Mouse (Mus musculus) central nervous system, embryonic 11.5 days (tissue): Measurements from ENCODE around the gene Dpep2nb. TPM values are rescaled to one million over a fixed set of nuclear protein-coding genes. Genes with fewer than 3 reads are reported as not detected.

Experiments used
- polyA plus RNA-seq: library from polyadenylated mRNA; depleted of rRNA; stranded (reverse); fragments of >200 nt; gene quantifications from 2 replicates; pipeline ENCODE4 v1.2.3, GENCODE M21; 2012; rRNA removed

Dpep2nb gene
- not detected in 2 replicates for polyA plus RNA-seq

DNA sequence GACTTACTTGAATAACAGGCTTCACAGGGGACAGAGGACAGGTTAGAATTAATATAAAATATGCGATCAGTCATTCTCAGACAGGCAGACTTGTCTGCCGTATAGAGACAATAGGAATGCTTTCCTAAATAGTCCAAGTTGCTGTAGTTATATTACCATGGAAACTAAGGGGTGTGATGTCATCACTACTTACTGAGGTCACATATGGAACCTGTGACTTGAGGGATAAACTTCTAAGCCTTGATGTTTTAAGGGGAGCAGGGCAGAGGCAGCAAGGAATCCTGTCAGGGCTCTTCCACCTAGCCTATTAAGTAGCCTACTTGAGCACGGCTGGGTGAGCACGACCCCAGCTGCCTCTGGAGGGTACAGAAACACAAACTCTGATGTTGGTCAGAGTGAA, at the start of gene Dpep2nb:
Dpep2nb (minus strand) TSS at position 101 of the 400 bp plus-strand sequence.

DNA sequence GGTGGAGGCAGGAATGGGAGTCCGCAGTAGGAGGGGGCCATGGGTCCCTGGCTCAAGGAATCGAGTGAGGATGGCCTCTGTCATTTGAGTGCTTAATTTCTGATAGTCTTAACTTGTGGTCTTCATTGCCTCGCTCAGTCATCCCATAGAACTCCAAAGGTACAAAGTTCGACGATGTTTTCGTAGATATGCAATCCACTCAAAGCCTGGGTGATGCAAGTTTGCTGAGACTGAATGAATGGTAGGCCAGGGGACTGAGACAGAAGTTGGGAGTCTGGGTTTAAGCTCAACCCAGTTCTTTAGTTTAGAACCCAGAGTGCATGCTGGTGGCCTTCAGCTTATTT, 5.8 kb upstream of the Dpep2nb start, which contains the start of gene Ddx28:
Ddx28 (minus strand) TSS at position 240 of the 344 bp plus-strand sequence.

DNA sequence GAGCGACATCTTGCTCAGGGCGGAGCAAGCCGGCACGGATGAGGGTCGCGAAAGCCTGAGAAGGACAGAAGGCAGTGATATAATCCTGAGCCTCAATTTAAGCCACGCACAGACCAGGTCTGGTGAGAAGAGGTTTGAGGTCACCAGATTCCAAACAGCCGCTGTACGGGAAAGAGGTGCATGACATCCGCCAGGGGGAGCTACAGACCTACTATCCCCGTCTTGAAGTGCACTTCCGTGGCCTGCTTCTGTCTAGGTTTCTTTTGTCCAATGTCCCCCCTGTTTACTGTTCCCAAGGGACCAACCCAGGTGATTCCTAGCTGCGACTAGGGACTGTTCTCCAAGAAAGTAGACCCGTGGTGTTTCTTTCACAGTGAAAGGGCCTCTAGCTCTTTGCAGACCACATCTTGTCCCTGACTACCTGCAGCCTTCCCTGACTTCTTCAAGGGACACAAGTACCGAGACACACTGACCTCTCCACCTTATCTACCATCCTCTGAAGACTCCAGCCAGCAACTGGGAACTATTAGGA, 14.9 kb downstream of the Dpep2nb start, which contains the start of gene Dus2:
Dus2 (plus strand) TSS at position 482 of the 532 bp plus-strand sequence.

DNA sequence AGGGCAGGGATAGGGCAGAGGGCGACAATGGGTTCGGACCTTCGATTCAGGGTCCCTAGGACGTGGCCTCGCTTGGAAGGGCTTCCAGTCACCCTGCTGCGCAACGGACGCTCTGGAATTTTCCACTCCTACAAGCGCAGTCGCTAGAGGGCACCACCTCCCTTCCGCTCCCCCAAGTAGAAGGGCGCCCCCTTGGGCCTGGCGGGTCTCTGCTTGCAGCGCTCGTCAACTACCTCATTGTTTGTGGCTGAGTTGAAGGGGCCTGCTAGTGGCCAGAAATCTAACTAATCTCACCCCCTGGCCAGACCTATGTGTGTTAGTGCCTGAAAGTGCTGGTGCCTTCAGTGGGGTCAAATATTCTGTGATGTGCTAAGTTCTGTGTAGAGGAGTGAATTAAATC, 26.4 kb downstream of the Dpep2nb start, which contains the start of gene Dpep3:
Dpep3 (minus strand) TSS at position 105 of the 400 bp plus-strand sequence.

DNA sequence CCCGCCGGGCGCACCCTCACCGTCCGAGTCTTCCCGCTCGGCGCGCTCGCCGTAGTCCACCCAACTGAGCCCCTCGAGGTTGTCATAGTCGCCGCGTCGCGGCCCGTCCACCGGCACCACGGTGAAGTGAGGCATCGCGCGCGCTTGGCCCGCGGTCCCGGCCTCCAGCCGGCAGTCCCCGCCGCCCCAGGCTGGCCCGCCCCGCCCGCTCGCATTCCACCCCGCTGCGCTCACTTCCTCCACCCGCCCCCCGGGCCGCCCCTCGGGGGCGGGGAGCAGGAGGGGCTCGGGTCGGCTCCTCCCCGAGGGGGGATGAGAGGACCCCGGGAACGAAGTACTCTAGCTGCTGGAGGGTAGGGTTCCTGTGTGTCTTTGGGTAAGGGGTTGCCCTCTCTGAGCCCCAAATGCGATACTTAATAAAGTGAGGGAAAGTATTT, 39.9 kb downstream of the Dpep2nb start, which contains the start of gene Slc12a4:
Slc12a4 (minus strand) TSS at position 193 of the 437 bp plus-strand sequence.

Other genes with a start within 250 kb of the Dpep2nb start
- gene Gfod2, start 247.3 kb downstream of the Dpep2nb start, polyA plus RNA-seq, result 23.5 and 50.7 TPM in 2 replicates
- gene Ranbp10, start 178.6 kb downstream of the Dpep2nb start, polyA plus RNA-seq, result 29.6 and 36.9 TPM in 2 replicates
- gene Tsnaxip1, start 178.2 kb downstream of the Dpep2nb start, polyA plus RNA-seq, result 0.14 and 0.55 TPM in 2 replicates
- 68.4 and 87.0 TPM in 2 replicates for gene Cenpt, start 152.7 kb downstream of the Dpep2nb start, polyA plus RNA-seq
- gene Thap11, start 150.8 kb downstream of the Dpep2nb start, polyA plus RNA-seq, result 63.7 and 70.3 TPM in 2 replicates
- 199 and 370 TPM in 2 replicates for gene Nutf2, start 145.4 kb downstream of the Dpep2nb start, polyA plus RNA-seq
- gene Edc4, start 125.1 kb downstream of the Dpep2nb start, polyA plus RNA-seq, result 45.7 and 71.5 TPM in 2 replicates
- 0.68 and 1.7 TPM in 2 replicates for gene Nrn1l, start 112.4 kb downstream of the Dpep2nb start, polyA plus RNA-seq
- gene Pskh1, start 105.5 kb downstream of the Dpep2nb start, polyA plus RNA-seq, result 18.8 and 37.9 TPM in 2 replicates
- gene Ctrl, start 72.1 kb downstream of the Dpep2nb start, polyA plus RNA-seq, result 4.3 and 4.7 TPM in 2 replicates
- gene Psmb10, start 67.5 kb downstream of the Dpep2nb start, polyA plus RNA-seq, result 31.9 and 69.0 TPM in 2 replicates
- gene Lcat, start 62.6 kb downstream of the Dpep2nb start, polyA plus RNA-seq, result 2.9 and 5.5 TPM in 2 replicates
- gene Slc12a4, start 39.9 kb downstream of the Dpep2nb start, polyA plus RNA-seq, result 16.1 and 33.0 TPM in 2 replicates
- not detected in 2 replicates for gene Dpep3, start 26.5 kb downstream of the Dpep2nb start, polyA plus RNA-seq
- gene Dus2, start 14.6 kb downstream of the Dpep2nb start, polyA plus RNA-seq, result 16.8 and 20.7 TPM in 2 replicates
- gene Ddx28, start 5.9 kb upstream of the Dpep2nb start, polyA plus RNA-seq, result 11.4 and 12.7 TPM in 2 replicates
- gene Nfatc3, start 52.9 kb upstream of the Dpep2nb start, polyA plus RNA-seq, result 12.8 and 27.0 TPM in 2 replicates
- 1.3 and 2.7 TPM in 2 replicates for gene Esrp2, start 131.0 kb upstream of the Dpep2nb start, polyA plus RNA-seq
- gene Pla2g15, start 144.4 kb upstream of the Dpep2nb start, polyA plus RNA-seq, result 11.1 and 11.7 TPM in 2 replicates
- 42.4 and 53.0 TPM in 2 replicates for gene Slc7a6, start 162.9 kb upstream of the Dpep2nb start, polyA plus RNA-seq
- gene Slc7a6os, start 205.0 kb upstream of the Dpep2nb start, polyA plus RNA-seq, result 48.7 and 66.0 TPM in 2 replicates
- gene Prmt7, start 205.0 kb upstream of the Dpep2nb start, polyA plus RNA-seq, result 34.2 and 39.2 TPM in 2 replicates